Mouse (Mus musculus) stomach, embryonic 14.5 days (tissue): ENCODE results near the gene Ryr2. TPM values are rescaled to one million over a fixed set of nuclear protein-coding genes. Genes with fewer than 3 reads are reported as not detected.

ENCODE experiments used
- ATAC-seq: fragments of 200-750 bp; cut with Nextera tagmentation; 2 replicates; pipeline ENCODE4 v1.8.0; 2017; ENCODE audit warnings: low read depth, moderate TSS enrichment; ENCODE audit not compliant: insufficient number of reproducible peaks, insufficient read depth, low FRiP score
- H3K27ac ChIP-seq: fragments of 300-500 bp; sonication (generic); 2 replicates; pipeline ENCODE4 v1.5.1; 2014; ENCODE audit warnings: mild to moderate bottlenecking, low read length, moderate library complexity, mixed read lengths
- H3K27me3 ChIP-seq: fragments of 300-500 bp; sonication (generic); 2 replicates; pipeline ENCODE4 v1.6.1; 2014; ENCODE audit warnings: low read length, control low read depth, mixed read lengths; ENCODE audit not compliant: control insufficient read depth, insufficient read depth
- H3K36me3 ChIP-seq: fragments of 300-500 bp; sonication (generic); 2 replicates; pipeline ENCODE4 v1.6.1; 2014; ENCODE audit warnings: mild to moderate bottlenecking, control low read depth, low read length, moderate library complexity, mixed read lengths; ENCODE audit not compliant: control insufficient read depth, insufficient read depth
- H3K4me1 ChIP-seq: fragments of 300-500 bp; sonication (generic); 2 replicates; pipeline ENCODE4 v1.6.1; 2014; ENCODE audit warnings: low read length, control low read depth, mixed read lengths; ENCODE audit not compliant: control insufficient read depth, insufficient read depth
- H3K4me2 ChIP-seq: fragments of 300-500 bp; sonication (generic); replicated peaks from 2 replicates; pipeline ENCODE4 v1.6.1; 2014; ENCODE audit warnings: low read depth, low read length, control low read depth
- H3K4me3 ChIP-seq: fragments of 300-500 bp; sonication (generic); 2 replicates; pipeline ENCODE4 v1.5.1; 2014; ENCODE audit warnings: low read depth, low read length, control low read depth
- H3K9ac ChIP-seq: fragments of 300-500 bp; sonication (generic); replicated peaks from 2 replicates; pipeline ENCODE4 v1.6.1; 2014; ENCODE audit warnings: low read depth, mild to moderate bottlenecking, control low read depth, low read length, moderate library complexity, mixed read lengths
- H3K9me3 ChIP-seq: fragments of 300-500 bp; sonication (generic); 2 replicates; pipeline ENCODE4 v1.6.1; 2016; ENCODE audit warnings: low read depth, low read length, control low read depth; ENCODE audit not compliant: control insufficient read depth
- WGBS: fragments of 180-500 bp; shearing (Covaris S2); extraction: QIAGEN DNeasy Blood & Tissue Kit; methylation state at CpG from one replicate; pipeline ENCODE4 v1.1.7; 2014; 5-methylcytosine and 5-hydroxymethylcytosine counted together
- polyA plus RNA-seq: library from polyadenylated mRNA; unstranded; fragments of >200 nt; fragmentation: Nextera tagmentation; extraction: Ambion mirVana; gene quantifications from 2 replicates; pipeline ENCODE4 v1.2.1, GENCODE M21; 2014

Ryr2 gene
- polyA plus RNA-seq, 1 experiment from 2014 or later, result 2.6 TPM

DNA sequence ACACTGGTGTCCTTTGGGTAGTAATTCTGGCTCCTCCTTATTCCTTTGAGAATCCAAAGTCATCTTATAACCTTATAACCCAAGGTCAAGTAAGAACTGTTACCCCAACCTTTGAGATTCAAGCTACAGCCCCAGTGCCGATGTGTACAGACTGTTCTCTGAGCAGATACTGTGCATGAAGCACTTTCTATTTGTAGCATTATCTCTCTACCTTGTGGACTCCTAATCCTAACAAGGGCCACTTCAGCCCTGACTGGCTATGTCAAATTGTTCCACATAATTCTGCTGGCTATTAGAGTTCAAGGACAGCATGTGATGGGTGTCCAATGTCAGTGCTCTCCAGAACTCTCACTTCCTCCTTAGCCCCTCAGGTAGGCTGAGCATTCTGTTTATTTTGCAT lies 22.4 kb upstream of the Ryr2 start:
- Histone ChIP-seq H3K4me2 (no peak overlapping the region), H3K4me1 (no peaks in the 10 kb centered on the region), H3K27me3 (no peaks in the 10 kb centered on the region), H3K9me3 (no peaks in the 10 kb centered on the region), H3K9ac (no peak overlapping the region), H3K36me3 (no peaks in the 10 kb centered on the region), H3K27ac (no peak overlapping the region), H3K4me3 (no peak overlapping the region)
- no peak for ATAC-seq
- 94% methylated on average over 1 of the region's 1 CpGs for WGBS

DNA sequence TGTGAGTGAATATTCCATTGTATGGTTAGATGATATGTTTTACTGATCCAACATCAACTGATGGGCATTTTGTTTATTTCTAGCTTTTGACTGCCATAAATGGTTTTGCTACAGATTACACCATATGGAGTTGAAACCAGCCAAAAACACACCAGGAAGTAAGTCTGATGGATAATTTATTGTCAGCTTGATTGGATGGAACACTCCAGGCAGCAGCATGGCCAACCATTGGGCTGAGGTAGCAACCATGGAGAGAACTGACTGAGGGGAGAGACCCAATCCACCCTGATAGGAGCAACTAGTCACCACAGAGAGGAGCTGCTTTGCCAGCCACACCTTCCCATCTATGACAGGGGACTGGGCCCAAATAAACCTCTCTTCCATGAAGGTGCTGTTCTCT lies 19.4 kb upstream of the Ryr2 start:
- Histone ChIP-seq H3K9ac (no peak overlapping the region), H3K27me3 (no peaks in the 10 kb centered on the region), H3K4me3 (no peak overlapping the region), H3K9me3 (no peaks in the 10 kb centered on the region), H3K36me3 (no peaks in the 10 kb centered on the region), H3K4me1 (no peaks in the 10 kb centered on the region), H3K4me2 (no peak overlapping the region), H3K27ac (no peak overlapping the region)
- ATAC-seq, result no peak

DNA sequence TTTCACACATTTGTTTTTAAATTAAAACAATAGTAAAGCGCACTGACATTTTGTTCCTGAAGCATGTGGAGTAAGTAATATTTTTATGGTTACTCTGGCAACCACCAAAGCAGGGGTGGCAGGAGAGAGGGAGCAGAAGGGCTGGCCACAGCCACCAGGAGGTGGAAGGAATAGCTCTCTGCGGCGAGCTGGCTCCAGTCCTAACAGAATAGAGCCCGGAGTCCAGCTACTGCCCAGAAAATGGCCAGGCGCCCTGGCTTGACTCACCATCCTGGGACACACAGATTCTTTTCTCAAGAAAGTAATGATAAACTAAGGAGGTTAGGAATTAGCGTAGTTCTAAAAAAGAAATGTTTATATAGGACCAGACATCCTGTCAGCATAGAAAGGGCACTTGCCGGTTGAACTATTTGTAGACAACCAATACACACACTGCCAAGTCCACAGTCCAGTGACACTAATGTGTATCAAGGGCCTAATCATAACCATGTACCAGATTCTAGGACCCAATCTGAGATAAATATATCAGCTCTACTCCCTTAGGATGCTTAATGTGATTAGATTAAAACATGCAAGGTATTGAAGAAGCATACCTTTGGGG lies 18.3 kb upstream of the Ryr2 start:
- Histone ChIP-seq H3K4me3 (no peak overlapping the region), H3K36me3 (no peaks in the 10 kb centered on the region), H3K9ac (no peak overlapping the region), H3K9me3 (no peaks in the 10 kb centered on the region), H3K4me2 (no peak overlapping the region), H3K27ac (no peak overlapping the region), H3K4me1 (no peaks in the 10 kb centered on the region), H3K27me3 (no peaks in the 10 kb centered on the region)
- 44% methylated on average over 7 of the region's 7 CpGs for WGBS
- ATAC-seq, result no peak

DNA sequence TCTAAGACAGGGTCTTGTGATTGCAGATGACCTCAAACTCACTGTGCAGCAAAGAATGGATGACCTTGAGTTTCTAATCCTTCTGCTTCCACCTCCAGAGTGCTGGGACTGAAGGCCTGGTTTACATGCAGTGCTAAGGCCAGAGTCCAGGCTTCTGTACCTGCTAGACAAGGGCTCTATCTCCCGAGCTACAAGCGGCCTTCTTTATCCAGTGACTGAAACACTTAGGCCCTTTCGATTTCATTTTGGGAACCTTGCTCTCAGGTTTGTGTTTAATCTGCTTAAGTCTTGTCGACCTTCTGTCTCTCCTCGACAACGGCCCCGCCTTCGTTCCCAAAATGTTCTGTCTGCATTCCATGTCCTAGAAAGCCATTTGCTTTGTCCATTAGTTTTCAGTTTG lies 8.8 kb upstream of the Ryr2 start:
- no peaks in the 10 kb centered on the region for H3K27me3 ChIP-seq
- 79% methylated on average over 8 of the region's 8 CpGs for WGBS
- no peak overlapping the region for H3K27ac ChIP-seq
- H3K9me3 ChIP-seq, result no peaks in the 10 kb centered on the region
- H3K36me3 ChIP-seq, result no peaks in the 10 kb centered on the region
- H3K9ac ChIP-seq, result no peak overlapping the region
- no peak overlapping the region for H3K4me2 ChIP-seq
- no peaks in the 10 kb centered on the region for H3K4me1 ChIP-seq
- H3K4me3 ChIP-seq, result no peak overlapping the region
- no peak for ATAC-seq

DNA sequence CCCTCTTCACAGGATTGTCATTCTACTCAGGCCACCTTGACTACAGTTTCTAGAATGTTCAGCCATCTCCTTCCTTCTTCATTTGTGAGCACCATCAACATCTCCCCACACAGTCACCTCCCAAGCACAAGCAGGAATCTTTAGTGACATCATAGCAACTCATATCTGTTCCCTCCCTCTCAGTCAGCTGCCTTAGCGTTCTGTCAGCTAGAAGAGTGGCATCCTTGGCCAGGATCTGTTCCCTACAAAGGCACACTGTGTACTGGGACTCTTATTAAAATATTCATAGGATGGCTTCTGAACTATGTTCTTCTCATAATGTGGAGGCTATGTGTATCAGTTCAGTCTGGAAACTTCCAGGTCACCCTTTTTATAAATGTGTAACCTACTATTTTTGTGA lies 8.1 kb upstream of the Ryr2 start:
- no peak for ATAC-seq
- Histone ChIP-seq H3K27me3 (no peaks in the 10 kb centered on the region), H3K4me3 (no peak overlapping the region), H3K9me3 (no peaks in the 10 kb centered on the region), H3K36me3 (no peaks in the 10 kb centered on the region), H3K4me1 (no peaks in the 10 kb centered on the region), H3K9ac (no peak overlapping the region), H3K4me2 (no peak overlapping the region), H3K27ac (no peak overlapping the region)
- 62% methylated on average over 1 of the region's 1 CpGs for WGBS

DNA sequence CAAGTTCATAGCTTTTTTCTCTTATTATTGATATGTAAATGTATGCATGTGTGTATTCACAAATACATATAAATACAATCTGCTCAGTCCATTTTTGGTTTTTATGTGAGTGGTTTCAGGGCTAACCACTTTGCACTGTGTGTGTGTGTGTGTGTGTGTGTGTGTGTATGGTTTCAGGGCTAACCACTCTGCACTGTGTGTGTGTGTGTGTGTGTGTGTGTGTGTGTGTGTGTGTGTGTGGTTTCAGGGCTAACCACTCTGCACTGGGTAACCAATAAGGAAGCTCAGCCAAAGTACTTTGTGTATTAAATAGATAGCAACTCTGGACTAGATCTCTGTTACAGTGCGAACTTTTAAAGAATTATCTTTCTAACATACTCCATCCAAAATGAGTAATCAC lies 2.2 kb upstream of the Ryr2 start:
- WGBS, result 69% methylated on average over 1 of the region's 1 CpGs
- no peak overlapping the region for H3K4me3 ChIP-seq
- 0 out of 2 replicates have a peak, but pooled peaks cover 4% of the 10 kb centered on the region for H3K4me1 ChIP-seq
- H3K27ac ChIP-seq, result no peak overlapping the region
- no peaks in the 10 kb centered on the region for H3K9me3 ChIP-seq
- H3K4me2 ChIP-seq, result no peak overlapping the region
- no peak for ATAC-seq
- H3K9ac ChIP-seq, result no peak overlapping the region
- H3K36me3 ChIP-seq, result no peaks in the 10 kb centered on the region
- H3K27me3 ChIP-seq, result no peaks in the 10 kb centered on the region

DNA sequence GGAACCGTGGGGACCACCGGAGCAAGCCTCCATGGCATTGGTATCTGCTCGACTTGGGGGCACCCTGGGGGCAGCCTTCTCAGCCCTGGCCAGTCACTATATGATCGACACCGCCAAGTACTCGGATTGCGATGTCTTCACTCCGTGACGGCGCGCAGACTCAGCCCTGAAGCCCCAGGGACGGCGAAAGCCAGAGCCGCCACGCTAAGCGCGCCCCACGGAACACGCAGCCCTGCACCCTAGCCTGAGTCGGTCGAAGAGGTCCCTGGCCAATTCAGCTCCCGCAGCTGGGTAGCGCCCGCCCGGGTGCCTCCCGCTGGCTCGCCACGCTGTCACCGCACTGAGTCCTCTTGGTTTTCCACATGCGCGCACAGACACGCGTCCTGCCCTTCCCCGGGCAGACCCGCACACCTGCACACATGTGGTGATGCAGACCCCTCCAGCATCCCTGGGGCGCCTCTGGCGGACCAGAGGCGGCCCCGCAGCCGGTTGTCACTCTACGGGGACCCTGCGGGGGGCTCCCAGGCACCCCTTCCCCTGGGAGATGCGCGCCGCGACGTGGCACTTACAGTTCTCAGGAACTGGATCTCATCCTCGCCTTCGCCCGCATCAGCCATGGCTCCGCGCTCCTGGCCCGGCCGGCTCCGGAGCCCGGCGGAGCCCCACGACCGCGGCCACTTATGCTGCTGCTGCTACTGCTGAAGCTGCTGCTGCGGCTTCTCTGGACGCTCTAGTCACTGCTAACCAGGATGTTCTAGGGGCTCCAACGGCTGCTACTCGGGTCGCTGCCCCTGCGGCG lies 716 bp downstream of the Ryr2 start:
- H3K4me2 ChIP-seq, result peak overlapping the region; percentile 94
- WGBS, result under 1% methylated on average over 67 of the region's 67 CpGs
- H3K4me3 ChIP-seq, result peak overlapping the region; percentile 60
- H3K36me3 ChIP-seq, result no peaks in the 10 kb centered on the region
- H3K27ac ChIP-seq, result no peak overlapping the region
- H3K9ac ChIP-seq, result peak overlapping the region; percentile 14
- ATAC-seq, result peak; percentile 71
- H3K27me3 ChIP-seq, result no peaks in the 10 kb centered on the region
- H3K9me3 ChIP-seq, result no peaks in the 10 kb centered on the region
- 0 out of 2 replicates have a peak, but pooled peaks cover 4% of the 10 kb centered on the region for H3K4me1 ChIP-seq

DNA sequence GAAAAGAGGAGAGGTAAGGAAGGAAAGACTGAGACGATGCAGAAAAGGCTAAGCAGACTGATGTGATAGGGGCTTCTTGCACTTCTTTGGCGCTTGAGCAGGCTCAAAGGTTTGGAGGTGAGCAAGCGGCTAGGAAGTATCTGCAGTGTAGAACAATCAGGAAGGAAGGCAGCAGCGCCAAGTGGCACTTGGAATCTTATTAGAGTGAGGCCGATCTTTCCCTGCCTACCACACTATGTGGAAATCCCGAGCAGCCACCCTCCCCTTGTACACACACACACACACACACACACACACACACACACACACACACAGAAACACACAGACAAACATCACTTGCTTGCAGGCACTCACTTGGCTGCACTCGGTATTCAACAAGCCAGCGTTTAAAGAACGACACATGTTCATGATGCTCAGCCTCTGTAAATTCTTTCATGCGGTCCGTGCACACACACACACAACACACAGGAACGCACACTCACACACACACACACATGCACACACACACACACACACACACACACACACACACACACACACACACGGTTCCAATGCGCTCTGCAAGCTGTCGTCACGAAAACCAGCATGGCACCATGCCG lies 1.4 kb downstream of the Ryr2 start:
- no peak for ATAC-seq
- H3K36me3 ChIP-seq, result no peaks in the 10 kb centered on the region
- 0 out of 2 replicates have a peak, but pooled peaks cover 4% of the 10 kb centered on the region for H3K4me1 ChIP-seq
- peak overlapping the region; percentile 60 for H3K4me3 ChIP-seq
- WGBS, result 5% methylated on average over 17 of the region's 17 CpGs
- H3K9ac ChIP-seq, result 0 out of 2 replicates have a peak overlapping the region, but pooled peaks have one; percentile 14
- no peaks in the 10 kb centered on the region for H3K9me3 ChIP-seq
- no peaks in the 10 kb centered on the region for H3K27me3 ChIP-seq
- peak overlapping the region; percentile 94 for H3K4me2 ChIP-seq
- H3K27ac ChIP-seq, result no peak overlapping the region
